Mouse (Mus musculus) hindbrain, embryonic 13.5 days (tissue): ENCODE measurements at regions not wholly inside any gene's neighbourhood (a gene's known extent, or its start where the extent isn't known, plus 50 kb on each side); places are given as distances from the start of the nearest gene placed in this dataset.

Experiments
- ATAC-seq: fragments of 200-750 bp; cut with Nextera tagmentation; 2 replicates; pipeline ENCODE4 v1.8.0; 2017; ENCODE audit warnings: moderate TSS enrichment; ENCODE audit not compliant: low FRiP score
- H3K27ac ChIP-seq: fragments of 300-500 bp; sonication (generic); 2 replicates; pipeline ENCODE4 v1.5.1; 2015; ENCODE audit warnings: inconsistent platforms, mild to moderate bottlenecking, moderate library complexity
- H3K27me3 ChIP-seq: fragments of 300-500 bp; sonication (generic); 2 replicates; pipeline ENCODE4 v1.6.1; 2015; ENCODE audit warnings: mild to moderate bottlenecking, inconsistent platforms
- H3K36me3 ChIP-seq: fragments of 300-500 bp; sonication (generic); 2 replicates; pipeline ENCODE4 v1.6.1; 2015; ENCODE audit warnings: mild to moderate bottlenecking, inconsistent platforms
- H3K4me1 ChIP-seq: fragments of 300-500 bp; sonication (generic); replicated peaks from 2 replicates; pipeline ENCODE4 v1.6.1; 2015; ENCODE audit warnings: inconsistent platforms
- H3K4me2 ChIP-seq: fragments of 300-500 bp; sonication (generic); 2 replicates; pipeline ENCODE4 v1.6.1; 2015; ENCODE audit warnings: inconsistent platforms, mild to moderate bottlenecking, moderate library complexity
- H3K4me3 ChIP-seq: fragments of 300-500 bp; sonication (generic); 2 replicates; pipeline ENCODE4 v1.5.1; 2015; ENCODE audit warnings: mild to moderate bottlenecking, inconsistent platforms
- H3K9ac ChIP-seq: fragments of 300-500 bp; sonication (generic); 2 replicates; pipeline ENCODE4 v1.6.1; 2015; ENCODE audit warnings: mild to moderate bottlenecking, inconsistent platforms
- H3K9me3 ChIP-seq: fragments of 300-500 bp; sonication (generic); 2 replicates; pipeline ENCODE4 v1.6.1; 2016; ENCODE audit warnings: inconsistent platforms
- whole genome bisulfite sequencing: fragments of 180-500 bp; shearing (Covaris S2); methylation state at CpG from one replicate; pipeline ENCODE4 v1.1.7; 2015; 5-methylcytosine and 5-hydroxymethylcytosine counted together

GRCm38 (mm10) chr15:59777307-59777871 lies 239.0 kb downstream of the 4933412E24Rik start:
- Histone ChIP-seq H3K27me3 (0 out of 2 replicates have a peak, but pooled peaks cover under 1% of the 10 kb centered on the region), H3K4me3 (no peak overlapping the region), H3K4me1 (no peaks in the 10 kb centered on the region), H3K4me2 (no peak overlapping the region), H3K9ac (no peak overlapping the region), H3K27ac (no peak overlapping the region), H3K9me3 (no peaks in the 10 kb centered on the region), H3K36me3 (no peaks in the 10 kb centered on the region)
- WGBS = 84% methylated on average over 13 of the region's 13 CpGs
- ATAC-seq = no peak

- Histone ChIP-seq H3K4me1 (no peaks in the 10 kb centered on the region), H3K27ac (no peak overlapping the region), H3K9ac (no peak overlapping the region), H3K36me3 (no peaks in the 10 kb centered on the region), H3K4me3 (no peak overlapping the region), H3K27me3 (no peaks in the 10 kb centered on the region), H3K4me2 (no peak overlapping the region), H3K9me3 (peaks cover 4% of the 10 kb centered on the region; the same call in 1 of the 2 replicates)
- ATAC-seq = no peak
- 89% methylated on average over 3 of the region's 3 CpGs for WGBS
Measured at GRCm38 (mm10) chr15:59775781-59776180, 240.6 kb downstream of the 4933412E24Rik start.

DNA sequence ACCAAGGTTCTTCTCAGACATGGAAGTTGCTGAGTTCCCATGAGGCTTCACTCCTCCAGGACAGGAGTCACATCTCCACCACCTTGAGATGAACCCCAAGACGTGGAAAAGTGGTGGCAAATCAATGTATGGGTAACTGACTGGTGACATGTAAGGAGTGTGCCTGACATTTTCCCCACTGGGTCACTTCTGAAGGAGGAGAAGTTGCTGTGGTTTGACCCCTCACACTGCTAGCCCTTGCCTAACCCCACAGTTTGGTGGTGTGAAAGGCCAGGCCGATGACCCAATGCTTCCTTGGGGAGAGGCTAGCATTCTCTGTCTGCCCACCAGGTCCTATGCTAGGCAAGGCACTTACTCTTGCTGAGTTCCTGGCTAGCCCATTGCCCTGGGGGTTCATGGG lies 242.4 kb downstream of the 4933412E24Rik start:
- Histone ChIP-seq H3K4me3 (no peak overlapping the region), H3K9ac (no peak overlapping the region), H3K27me3 (no peaks in the 10 kb centered on the region), H3K36me3 (no peaks in the 10 kb centered on the region), H3K9me3 (peaks cover 9% of the 10 kb centered on the region; the same call in 1 of the 2 replicates), H3K4me2 (no peak overlapping the region), H3K27ac (no peak overlapping the region), H3K4me1 (no peaks in the 10 kb centered on the region)
- 79% methylated on average over 2 of the region's 2 CpGs for WGBS
- ATAC-seq = no peak

GRCm38 (mm10) chr15:59772595-59772994 lies 243.8 kb downstream of the 4933412E24Rik start:
- Histone ChIP-seq H3K9ac (no peak overlapping the region), H3K4me1 (no peaks in the 10 kb centered on the region), H3K9me3 (peaks cover 11% of the 10 kb centered on the region; the same call in 1 of the 2 replicates), H3K27ac (no peak overlapping the region), H3K36me3 (no peaks in the 10 kb centered on the region), H3K4me3 (no peak overlapping the region), H3K4me2 (no peak overlapping the region), H3K27me3 (no peaks in the 10 kb centered on the region)
- 98% methylated on average over 2 of the region's 2 CpGs for WGBS
- no peak for ATAC-seq

DNA sequence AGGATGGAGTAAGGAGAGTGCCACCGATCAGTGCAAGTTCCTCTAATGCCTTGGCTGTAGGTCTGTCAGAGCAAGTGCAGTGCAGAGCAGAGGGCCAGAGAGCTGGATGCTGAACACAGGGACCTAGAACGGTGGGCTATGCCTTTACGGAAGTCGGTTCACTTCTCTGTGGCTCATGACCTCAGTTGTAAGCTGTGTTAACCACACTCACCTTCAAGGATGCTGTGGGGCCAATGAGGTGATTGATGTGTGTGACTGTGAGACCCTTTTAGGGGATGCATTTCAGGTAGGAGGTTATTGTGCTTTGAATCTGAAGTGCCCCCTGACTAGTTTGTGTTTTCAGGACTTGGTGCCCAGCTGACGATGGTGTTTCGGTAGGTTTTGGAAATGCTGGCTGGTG lies 254.4 kb downstream of the 4933412E24Rik start:
- 94% methylated on average over 6 of the region's 6 CpGs for WGBS
- H3K9ac ChIP-seq = no peak overlapping the region
- no peaks in the 10 kb centered on the region for H3K36me3 ChIP-seq
- no peak for ATAC-seq
- H3K27me3 ChIP-seq = no peaks in the 10 kb centered on the region
- no peaks in the 10 kb centered on the region for H3K4me1 ChIP-seq
- H3K27ac ChIP-seq = no peak overlapping the region
- H3K4me2 ChIP-seq = no peak overlapping the region
- H3K4me3 ChIP-seq = no peak overlapping the region
- H3K9me3 ChIP-seq = no peaks in the 10 kb centered on the region

DNA sequence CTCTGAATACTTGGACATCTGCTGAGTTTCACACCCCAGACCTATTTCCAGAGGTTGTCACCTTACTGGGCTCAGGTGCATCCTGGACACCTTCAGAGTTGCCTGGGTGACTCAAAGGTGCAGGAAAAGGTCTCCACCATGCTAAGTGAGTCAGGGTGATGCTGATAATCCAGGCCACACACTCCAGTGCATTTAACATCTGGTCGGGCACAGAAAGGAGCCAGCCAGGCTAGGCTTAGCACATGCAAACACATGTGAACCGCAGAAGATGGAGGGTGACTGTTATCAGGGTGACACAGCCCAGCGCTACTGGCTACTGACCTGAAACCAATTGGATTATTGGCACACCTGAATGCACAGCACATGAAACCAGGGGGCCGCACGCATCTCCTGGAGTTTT lies 255.9 kb downstream of the 4933412E24Rik start:
- H3K36me3 ChIP-seq = no peaks in the 10 kb centered on the region
- H3K4me3 ChIP-seq = no peak overlapping the region
- H3K27me3 ChIP-seq = no peaks in the 10 kb centered on the region
- no peak overlapping the region for H3K9ac ChIP-seq
- H3K9me3 ChIP-seq = no peaks in the 10 kb centered on the region
- WGBS = 87% methylated on average over 5 of the region's 5 CpGs
- H3K4me1 ChIP-seq = no peaks in the 10 kb centered on the region
- H3K27ac ChIP-seq = no peak overlapping the region
- ATAC-seq = no peak
- H3K4me2 ChIP-seq = no peak overlapping the region

DNA sequence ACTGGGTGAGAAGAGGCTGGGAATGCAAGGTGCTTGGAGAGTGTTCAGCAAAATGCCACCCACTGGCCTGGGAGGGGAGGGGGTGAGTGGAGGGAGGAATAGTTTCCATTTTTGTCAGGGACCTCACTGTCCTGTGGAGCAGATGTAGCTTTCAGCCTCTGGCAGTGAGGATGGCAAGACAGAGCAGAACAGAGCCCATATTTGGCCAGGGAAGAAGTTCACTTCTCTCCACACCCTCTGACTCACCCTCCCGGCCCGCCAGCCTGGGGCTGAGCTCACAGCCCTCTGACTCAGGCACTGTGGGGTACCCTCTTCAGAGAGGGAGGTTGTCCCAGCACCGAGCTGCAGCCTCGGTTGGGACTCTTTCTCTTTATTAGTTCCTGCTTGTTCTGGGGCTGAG lies 256.8 kb downstream of the 4933412E24Rik start:
- H3K27ac ChIP-seq = no peak overlapping the region
- 52% methylated on average over 4 of the region's 4 CpGs for WGBS

DNA sequence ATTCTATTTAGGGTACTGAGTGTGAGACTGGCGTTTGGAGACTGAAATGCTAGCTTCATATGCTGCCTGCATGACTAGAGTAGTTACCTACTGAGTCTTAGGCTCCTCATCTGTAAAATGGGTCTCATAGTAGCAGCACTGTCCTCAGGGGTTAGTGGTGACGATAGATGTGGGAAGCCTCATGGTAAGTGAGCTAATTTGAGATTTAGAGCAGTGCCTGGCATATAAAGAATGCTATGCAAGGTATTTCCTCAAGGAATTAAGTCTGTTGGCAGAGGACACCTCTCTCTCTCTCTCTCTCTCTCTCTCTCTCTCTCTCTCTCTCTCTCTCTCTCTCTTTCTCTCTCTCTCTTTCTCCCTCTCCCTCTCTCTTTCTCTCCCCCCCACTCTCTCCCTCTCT lies 257.4 kb downstream of the 4933412E24Rik start:
- WGBS = 74% methylated on average over 2 of the region's 2 CpGs
- Histone ChIP-seq H3K4me1 (no peaks in the 10 kb centered on the region), H3K4me2 (no peak overlapping the region), H3K27ac (no peak overlapping the region), H3K9me3 (no peaks in the 10 kb centered on the region), H3K27me3 (no peaks in the 10 kb centered on the region), H3K36me3 (no peaks in the 10 kb centered on the region), H3K4me3 (no peak overlapping the region), H3K9ac (no peak overlapping the region)
- no peak for ATAC-seq

More for the DNA sequence above, 256.8 kb downstream of the 4933412E24Rik start:
- no peak for ATAC-seq
- H3K36me3 ChIP-seq = no peaks in the 10 kb centered on the region
- H3K4me3 ChIP-seq = no peak overlapping the region
- H3K9me3 ChIP-seq = no peaks in the 10 kb centered on the region
- H3K4me1 ChIP-seq = no peaks in the 10 kb centered on the region
- H3K4me2 ChIP-seq = no peak overlapping the region
- no peak overlapping the region for H3K9ac ChIP-seq
- no peaks in the 10 kb centered on the region for H3K27me3 ChIP-seq

DNA sequence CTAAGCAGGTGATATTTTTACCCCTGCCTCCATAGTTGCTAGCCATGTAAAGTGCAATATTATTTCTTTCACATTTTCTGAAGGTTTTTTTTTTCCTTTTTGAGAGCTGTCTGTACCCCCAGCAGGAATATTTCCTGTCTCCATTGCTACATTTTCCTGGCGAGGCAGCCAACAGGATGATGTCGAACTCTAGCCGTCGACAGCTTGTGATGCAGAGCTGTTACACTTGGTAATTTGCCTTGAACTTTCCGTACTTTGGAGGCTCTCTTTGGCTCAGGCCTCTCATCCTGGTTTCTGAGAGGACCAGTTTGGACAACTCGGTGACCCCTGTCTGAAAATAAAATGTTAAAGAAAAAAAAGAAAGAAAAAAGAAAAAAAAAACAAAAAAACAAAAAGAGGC lies 260.3 kb downstream of the 4933412E24Rik start:
- no peak for ATAC-seq
- no peaks in the 10 kb centered on the region for H3K36me3 ChIP-seq
- WGBS = 80% methylated on average over 6 of the region's 6 CpGs

DNA sequence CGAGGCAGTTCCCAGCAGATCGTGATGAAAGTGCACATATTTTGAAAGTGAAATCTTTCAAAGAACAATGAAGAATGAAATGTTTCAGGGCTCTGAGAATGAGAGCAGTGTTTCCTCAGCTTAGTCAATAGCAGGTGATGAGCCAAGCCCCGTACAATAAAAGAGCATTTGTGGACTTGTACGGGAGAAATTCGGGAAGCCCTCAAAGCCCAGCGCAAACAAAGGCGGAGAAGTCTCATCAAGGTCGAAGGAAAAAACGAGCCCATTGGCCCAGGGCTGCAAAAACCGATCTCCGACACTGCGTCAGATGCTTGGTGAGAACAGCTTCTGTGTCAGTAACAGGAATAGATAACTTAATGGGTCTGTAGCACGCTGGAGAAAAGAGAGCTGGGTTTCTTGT lies 261.5 kb downstream of the 4933412E24Rik start:
- Histone ChIP-seq H3K27ac (no peak overlapping the region), H3K36me3 (no peaks in the 10 kb centered on the region), H3K9me3 (no peaks in the 10 kb centered on the region), H3K4me2 (no peak overlapping the region), H3K4me1 (no peaks in the 10 kb centered on the region), H3K4me3 (no peak overlapping the region), H3K9ac (no peak overlapping the region), H3K27me3 (no peaks in the 10 kb centered on the region)
- WGBS = 77% methylated on average over 13 of the region's 13 CpGs
- no peak for ATAC-seq

More for the DNA sequence above, 260.3 kb downstream of the 4933412E24Rik start:
- no peak overlapping the region for H3K4me3 ChIP-seq
- H3K9ac ChIP-seq = no peak overlapping the region
- H3K4me2 ChIP-seq = no peak overlapping the region
- no peaks in the 10 kb centered on the region for H3K4me1 ChIP-seq
- H3K27me3 ChIP-seq = no peaks in the 10 kb centered on the region
- no peaks in the 10 kb centered on the region for H3K9me3 ChIP-seq
- H3K27ac ChIP-seq = no peak overlapping the region

GRCm38 (mm10) chr15:59752277-59752676 lies 264.1 kb downstream of the 4933412E24Rik start:
- no peak overlapping the region for H3K27ac ChIP-seq
- WGBS = 96% methylated on average over 1 of the region's 1 CpGs
- ATAC-seq = no peak

DNA sequence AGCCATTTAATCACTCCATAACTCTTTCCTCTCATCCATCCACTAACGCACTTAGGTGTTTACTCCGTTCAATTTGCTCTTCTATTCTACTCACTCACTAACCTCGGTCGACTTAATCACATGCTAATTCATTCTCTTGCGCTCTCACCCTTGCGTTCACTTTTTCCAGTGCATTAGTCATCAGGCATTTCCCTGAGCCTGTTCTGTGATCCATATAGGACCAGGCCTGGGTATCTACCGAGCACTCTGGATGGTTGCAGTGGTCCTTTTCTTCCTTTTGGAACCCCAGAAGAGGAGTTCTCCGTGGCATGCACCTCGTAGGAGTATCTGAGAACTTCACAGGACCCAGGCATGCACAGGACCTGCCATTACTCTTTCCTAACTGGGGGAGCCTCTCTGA lies 270.1 kb downstream of the 4933412E24Rik start:
- H3K36me3 ChIP-seq = no peaks in the 10 kb centered on the region
- H3K4me3 ChIP-seq = no peak overlapping the region
- no peak for ATAC-seq
- H3K27me3 ChIP-seq = no peaks in the 10 kb centered on the region
- 62% methylated on average over 9 of the region's 9 CpGs for WGBS
- no peak overlapping the region for H3K9ac ChIP-seq
- H3K4me1 ChIP-seq = no peaks in the 10 kb centered on the region
- no peaks in the 10 kb centered on the region for H3K9me3 ChIP-seq
- H3K4me2 ChIP-seq = no peak overlapping the region
- no peak overlapping the region for H3K27ac ChIP-seq

More at GRCm38 (mm10) chr15:59752277-59752676, 264.1 kb downstream of the 4933412E24Rik start:
- H3K9me3 ChIP-seq = no peaks in the 10 kb centered on the region
- H3K36me3 ChIP-seq = no peaks in the 10 kb centered on the region
- no peak overlapping the region for H3K4me3 ChIP-seq
- H3K9ac ChIP-seq = no peak overlapping the region
- no peaks in the 10 kb centered on the region for H3K4me1 ChIP-seq
- no peak overlapping the region for H3K4me2 ChIP-seq
- H3K27me3 ChIP-seq = no peaks in the 10 kb centered on the region

GRCm38 (mm10) chr15:59744411-59744931 lies 271.9 kb downstream of the 4933412E24Rik start:
- 53% methylated on average over 5 of the region's 5 CpGs for WGBS
- no peak overlapping the region for H3K9ac ChIP-seq
- no peak for ATAC-seq
- no peaks in the 10 kb centered on the region for H3K27me3 ChIP-seq
- no peaks in the 10 kb centered on the region for H3K9me3 ChIP-seq
- no peaks in the 10 kb centered on the region for H3K36me3 ChIP-seq
- no peaks in the 10 kb centered on the region for H3K4me1 ChIP-seq
- no peak overlapping the region for H3K4me2 ChIP-seq
- no peak overlapping the region for H3K27ac ChIP-seq
- H3K4me3 ChIP-seq = no peak overlapping the region
